Mouse (Mus musculus) forebrain, embryonic 10.5 days (tissue): ENCODE data around the gene Pithd1. TPM values are rescaled to one million over a fixed set of nuclear protein-coding genes. Genes with fewer than 3 reads are reported as not detected.

Source experiments
- DNase-seq: peaks from one replicate; pipeline ENCODE4 v3.0.0-alpha.2; 2017; ENCODE audit warnings: low spot score; ENCODE audit errors: extremely low spot score
- H3K27ac ChIP-seq: fragments of 300-500 bp; sonication (generic); 2 replicates; pipeline ENCODE4 v1.5.1; 2016; ENCODE audit warnings: mild to moderate bottlenecking
- H3K27me3 ChIP-seq: fragments of 300-500 bp; sonication (generic); 2 replicates; pipeline ENCODE4 v1.6.1; 2016; ENCODE audit warnings: mild to moderate bottlenecking; ENCODE audit not compliant: poor library complexity, severe bottlenecking
- H3K36me3 ChIP-seq: fragments of 300-500 bp; sonication (generic); replicated peaks from 2 replicates; pipeline ENCODE4 v1.6.1; 2016; ENCODE audit warnings: mild to moderate bottlenecking, moderate library complexity
- H3K4me1 ChIP-seq: fragments of 300-500 bp; sonication (generic); 2 replicates; pipeline ENCODE4 v1.6.1; 2016
- H3K4me3 ChIP-seq: fragments of 300-500 bp; sonication (generic); 2 replicates; pipeline ENCODE4 v1.5.1; 2016; ENCODE audit warnings: mild to moderate bottlenecking, moderate library complexity
- H3K9me3 ChIP-seq: fragments of 300-500 bp; sonication (generic); 2 replicates; pipeline ENCODE4 v1.6.1; 2016; ENCODE audit warnings: mild to moderate bottlenecking, moderate library complexity
- WGBS: fragments of 180-500 bp; shearing (Covaris S2); methylation state at CpG from one replicate; pipeline ENCODE4 v1.1.7; 2016; 5-methylcytosine and 5-hydroxymethylcytosine counted together
- polyA plus RNA-seq: library from polyadenylated mRNA; unstranded; fragments of >200 nt; fragmentation: Nextera tagmentation; extraction: Ambion mirVana; gene quantifications from 2 replicates; pipeline ENCODE4 v1.2.1, GENCODE M21; 2016

Gene Pithd1
- polyA plus RNA-seq, 1 experiment from 2014 or later = 75.8 TPM

DNA sequence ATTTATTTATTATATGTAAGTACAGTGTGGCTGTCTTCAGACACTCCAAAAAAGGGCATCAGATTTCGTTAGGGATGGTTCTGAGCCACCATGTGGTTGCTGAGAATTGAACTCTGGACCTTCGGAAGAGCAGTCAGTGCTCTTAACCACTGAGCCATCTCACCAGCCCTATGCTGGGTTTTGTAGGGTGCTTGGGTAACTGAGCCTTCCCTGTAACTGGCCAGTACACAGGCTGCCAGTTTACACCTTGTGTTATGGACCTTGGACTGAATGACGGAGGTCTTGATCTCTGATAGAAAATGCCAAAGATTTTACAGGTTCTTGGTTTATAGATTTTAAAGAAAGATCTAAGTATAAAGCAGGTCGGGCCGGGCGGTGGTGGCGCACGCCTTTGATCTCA, 56.8 kb downstream of the Pithd1 start:
- peaks cover 58% of the 10 kb centered on the region for H3K36me3 ChIP-seq
- DNase-seq = no peak
- WGBS = 94% methylated on average over 8 of the region's 8 CpGs
- H3K27me3 ChIP-seq = no peaks in the 10 kb centered on the region
- peaks cover 7% of the 10 kb centered on the region for H3K4me1 ChIP-seq
- H3K4me3 ChIP-seq = no peak overlapping the region
- H3K9me3 ChIP-seq = no peaks in the 10 kb centered on the region
- no peak overlapping the region for H3K27ac ChIP-seq

DNA sequence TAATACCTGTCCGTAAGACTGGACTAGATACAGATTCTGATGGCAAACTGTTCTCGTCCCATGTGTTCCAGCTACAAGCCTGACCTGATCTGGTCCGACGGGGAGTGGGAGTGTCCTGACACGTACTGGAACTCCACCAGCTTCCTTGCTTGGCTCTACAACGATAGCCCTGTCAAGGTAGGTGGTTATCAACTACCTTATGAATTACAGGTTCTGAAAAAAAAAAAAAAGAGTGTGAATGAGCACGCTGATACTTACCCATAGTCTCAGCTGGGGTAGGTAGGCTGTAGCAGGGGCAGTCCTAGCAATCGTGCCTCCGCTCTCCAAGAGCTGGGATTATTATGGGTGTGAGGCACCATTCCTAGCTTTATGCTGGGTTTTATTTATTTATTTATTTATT, 57.2 kb downstream of the Pithd1 start:
- no peak overlapping the region for H3K27ac ChIP-seq
- H3K27me3 ChIP-seq = no peaks in the 10 kb centered on the region
- no peak overlapping the region for H3K4me3 ChIP-seq
- no peak for DNase-seq
- H3K36me3 ChIP-seq = peaks cover 58% of the 10 kb centered on the region
- peaks cover 3% of the 10 kb centered on the region for H3K4me1 ChIP-seq
- WGBS = 93% methylated on average over 9 of the region's 9 CpGs
- no peaks in the 10 kb centered on the region for H3K9me3 ChIP-seq

DNA sequence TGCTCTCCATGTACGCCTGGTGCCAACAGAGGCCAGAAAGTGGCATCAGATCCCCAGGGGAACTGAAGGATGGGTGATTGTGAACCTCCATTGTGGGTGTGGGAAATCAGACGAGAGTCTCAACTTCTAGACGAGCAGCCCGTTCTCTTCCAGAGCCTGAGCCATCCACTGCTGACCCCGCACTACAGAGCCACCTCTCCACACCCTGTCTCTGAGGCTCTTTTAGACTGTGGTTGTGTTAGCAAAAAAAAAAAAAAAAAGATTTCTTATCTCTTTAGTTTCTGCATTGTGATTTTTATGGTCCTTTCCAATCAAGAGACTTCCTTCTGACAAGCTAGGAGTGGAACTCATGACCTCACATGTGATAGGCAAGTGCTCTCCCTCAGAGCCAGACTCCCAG, 57.7 kb downstream of the Pithd1 start:
- no peak overlapping the region for H3K4me3 ChIP-seq
- H3K27ac ChIP-seq = no peak overlapping the region
- DNase-seq = no peak
- no peaks in the 10 kb centered on the region for H3K4me1 ChIP-seq
- H3K9me3 ChIP-seq = no peaks in the 10 kb centered on the region
- no peaks in the 10 kb centered on the region for H3K27me3 ChIP-seq
- WGBS = 95% methylated on average over 5 of the region's 5 CpGs
- peaks cover 54% of the 10 kb centered on the region for H3K36me3 ChIP-seq

DNA sequence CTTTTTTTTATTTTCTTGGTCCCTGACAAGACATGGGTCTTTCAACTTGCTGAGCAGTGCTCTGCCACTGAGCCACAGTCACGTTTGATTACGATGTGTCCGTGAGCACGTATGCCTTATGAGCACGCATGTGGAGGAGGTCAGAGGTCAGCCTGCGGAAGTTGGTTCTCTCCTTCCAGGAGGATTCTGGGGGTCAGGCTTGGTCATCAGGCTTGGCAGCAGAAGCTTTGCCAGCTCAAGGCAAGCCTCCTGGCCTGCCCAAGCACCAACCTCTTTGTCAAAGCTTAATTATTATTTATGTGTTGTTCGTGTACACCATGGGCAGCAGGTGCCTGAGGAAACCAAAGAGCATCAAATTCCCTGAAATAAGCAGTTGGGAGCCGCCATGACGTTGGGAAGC, 58.7 kb downstream of the Pithd1 start:
- Histone ChIP-seq H3K27ac (no peak overlapping the region), H3K4me3 (no peak overlapping the region), H3K27me3 (no peaks in the 10 kb centered on the region), H3K9me3 (no peaks in the 10 kb centered on the region), H3K36me3 (peaks cover 51% of the 10 kb centered on the region), H3K4me1 (no peaks in the 10 kb centered on the region)
- no peak for DNase-seq
- 87% methylated on average over 9 of the region's 9 CpGs for WGBS

DNA sequence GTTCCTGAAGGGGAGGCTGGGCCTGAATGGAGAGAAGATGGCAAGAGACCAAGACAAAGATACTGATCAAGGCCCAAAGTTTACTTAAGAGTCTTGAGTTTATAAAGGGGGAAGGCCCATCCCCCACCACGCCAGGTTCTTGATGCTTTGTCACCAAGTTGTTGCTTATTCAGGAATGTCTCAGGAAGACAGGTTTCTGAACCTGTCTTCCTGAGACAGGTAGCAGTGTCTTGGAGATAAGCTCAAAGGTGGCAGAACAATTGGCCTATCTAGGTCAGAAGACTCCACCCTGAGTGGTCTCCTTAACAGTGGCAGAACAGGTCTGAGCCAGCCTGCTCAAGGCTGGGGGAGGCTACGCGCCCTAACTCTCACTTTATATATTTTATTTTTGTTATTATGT, 60.2 kb downstream of the Pithd1 start:
- Histone ChIP-seq H3K4me1 (peaks cover 2% of the 10 kb centered on the region), H3K27ac (no peak overlapping the region), H3K27me3 (no peaks in the 10 kb centered on the region), H3K36me3 (peaks cover 48% of the 10 kb centered on the region), H3K9me3 (no peaks in the 10 kb centered on the region), H3K4me3 (no peak overlapping the region)
- no peak for DNase-seq
- WGBS = 97% methylated on average over 3 of the region's 3 CpGs

DNA sequence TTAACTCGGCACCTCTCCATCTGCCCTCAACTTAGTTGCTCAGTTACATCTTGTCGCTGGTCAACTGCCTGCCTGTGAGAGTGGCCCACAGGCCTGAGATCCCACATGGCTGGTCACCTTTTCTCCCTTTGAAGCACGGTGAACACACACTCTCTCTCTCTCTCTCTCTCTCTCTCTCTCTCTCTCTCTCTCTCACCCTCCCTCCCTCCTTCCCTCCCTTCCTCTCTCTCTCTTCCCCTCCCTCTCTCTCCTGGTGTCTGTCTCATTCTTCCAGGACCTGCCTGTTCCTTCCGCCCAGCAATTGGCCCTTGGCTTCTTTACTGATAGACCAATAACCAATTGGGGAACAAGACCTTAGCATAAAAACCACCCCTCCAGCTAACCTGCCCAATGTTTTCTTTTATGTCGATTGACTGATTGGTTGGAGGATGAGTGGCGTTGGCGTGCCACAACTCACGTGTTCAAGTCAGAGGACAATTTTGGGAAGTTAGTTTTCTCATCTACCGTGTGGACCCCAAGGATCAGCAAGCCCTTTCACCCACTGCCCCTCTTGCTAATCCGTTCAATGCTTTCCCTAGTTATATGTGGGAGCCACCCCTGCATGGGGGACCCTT, 60.8 kb downstream of the Pithd1 start:
- no peak for DNase-seq
- no peak overlapping the region for H3K4me3 ChIP-seq
- no peaks in the 10 kb centered on the region for H3K27me3 ChIP-seq
- H3K9me3 ChIP-seq = no peaks in the 10 kb centered on the region
- peaks cover 8% of the 10 kb centered on the region for H3K4me1 ChIP-seq
- peaks cover 46% of the 10 kb centered on the region for H3K36me3 ChIP-seq
- H3K27ac ChIP-seq = no peak overlapping the region
- WGBS = 86% methylated on average over 10 of the region's 10 CpGs

Other genes starting within 250 kb of the Pithd1 start
- 0.09 TPM in 1 of 2 replicates, not detected in the other for gene Myom3, start 227.5 kb downstream of the Pithd1 start, polyA plus RNA-seq
- gene Srsf10, start 131.5 kb downstream of the Pithd1 start, polyA plus RNA-seq = 383 and 421 TPM in 2 replicates
- gene Pnrc2, start 113.4 kb downstream of the Pithd1 start, polyA plus RNA-seq = 205 and 219 TPM in 2 replicates
- 0.30 and 0.48 TPM in 2 replicates for gene Cnr2, start 91.9 kb downstream of the Pithd1 start, polyA plus RNA-seq
- 46.4 and 52.4 TPM in 2 replicates for gene Fuca1, start 66.5 kb downstream of the Pithd1 start, polyA plus RNA-seq
- gene Hmgcl, start 40.8 kb downstream of the Pithd1 start, polyA plus RNA-seq = 65.0 and 65.4 TPM in 2 replicates
- gene Gale, start 23.5 kb downstream of the Pithd1 start, polyA plus RNA-seq = 39.7 and 41.0 TPM in 2 replicates
- gene Lypla2, start 14.6 kb downstream of the Pithd1 start, polyA plus RNA-seq = 204 and 210 TPM in 2 replicates
- 35.2 and 36.7 TPM in 2 replicates for gene Eloa, start 34.5 kb upstream of the Pithd1 start, polyA plus RNA-seq
- 485 and 525 TPM in 2 replicates for gene Rpl11, start 66.2 kb upstream of the Pithd1 start, polyA plus RNA-seq
- gene Id3, start 156.2 kb upstream of the Pithd1 start, polyA plus RNA-seq = 488 and 529 TPM in 2 replicates
- gene E2f2, start 185.1 kb upstream of the Pithd1 start, polyA plus RNA-seq = 10.3 and 11.4 TPM in 2 replicates
- 4.7 and 5.2 TPM in 2 replicates for gene Asap3, start 219.1 kb upstream of the Pithd1 start, polyA plus RNA-seq